Mouse (Mus musculus) cerebellum, adult 2 months (tissue): Measurements from ENCODE around the gene Slc16a10. TPM values are rescaled to one million over a fixed set of nuclear protein-coding genes. Genes with fewer than 3 reads are reported as not detected.
A peak's percentile ranks its signal among the peaks of the same experiment; 100 is the strongest.

Source experiments
- DNase-seq, 2 experiments: peaks; one replicate each; pipeline ENCODE4 v3.0.0; 2021
- H3K27ac ChIP-seq: fragments of 200-500 bp; 2 replicates; pipeline ENCODE4 v1.5.1; 2012; ENCODE audit warnings: low read length, control low read depth, inconsistent platforms; ENCODE audit not compliant: insufficient read depth
- H3K27me3 ChIP-seq: fragments of 200-500 bp; 2 replicates; pipeline ENCODE4 v1.6.1; 2012; ENCODE audit warnings: inconsistent platforms, mild to moderate bottlenecking, low read length, moderate library complexity; ENCODE audit not compliant: control insufficient read depth, insufficient read depth
- H3K4me1 ChIP-seq: fragments of 200-500 bp; 2 replicates; pipeline ENCODE4 v1.6.1; 2011; ENCODE audit warnings: low read length; ENCODE audit not compliant: control insufficient read depth, insufficient read depth
- H3K4me3 ChIP-seq: fragments of 200-500 bp; replicated peaks from 2 replicates; pipeline ENCODE3; 2011; ENCODE audit warnings: mild to moderate bottlenecking, low read depth, low read length, control low read depth; ENCODE audit not compliant: insufficient read depth
- CTCF ChIP-seq: fragments of 200-500 bp; IDR thresholded peaks from 2 replicates; pipeline ENCODE4 v1.5.1; 2011; ENCODE audit warnings: low read depth, mild to moderate bottlenecking, control low read depth, low read length, moderate library complexity, borderline replicate concordance; ENCODE audit not compliant: insufficient read depth
- POLR2A ChIP-seq: fragments of 200-500 bp; IDR thresholded peaks from 2 replicates; pipeline ENCODE4 v1.6.1; 2011; ENCODE audit warnings: low read length, control low read depth, borderline replicate concordance; ENCODE audit not compliant: insufficient read depth
- WGBS: fragments of 180-500 bp; shearing (Covaris S2); methylation state at CpG from one replicate; pipeline ENCODE4 v1.1.7; 2018; 5-methylcytosine and 5-hydroxymethylcytosine counted together
- polyA plus RNA-seq: library from polyadenylated mRNA; depleted of rRNA; stranded (reverse); fragments of >200 nt; gene quantifications from 2 replicates; pipeline ENCODE4 v1.2.3, GENCODE M21; 2012

The Slc16a10 gene
- polyA plus RNA-seq, 1 experiment, result 3.6 TPM

- no peak for DNase-seq
- Histone ChIP-seq H3K4me1 (peaks cover 10% of the 10 kb centered on the region), H3K4me3 (no peak overlapping the region), H3K27me3 (no peaks in the 10 kb centered on the region), H3K27ac (no peak overlapping the region)
- TF ChIP-seq CTCF, result no peak
- WGBS, result 62% methylated on average over 7 of the region's 7 CpGs
These were observed 28.5 kb downstream of the Slc16a10 start for GRCm38 (mm10) chr10:40113517-40114085.

GRCm38 (mm10) chr10:40112256-40112655 is 29.8 kb downstream of the Slc16a10 start:
- no peak for TF ChIP-seq CTCF
- no peak for TF ChIP-seq POLR2A
- no peak for DNase-seq
- 51% methylated on average over 10 of the region's 10 CpGs for WGBS
- peaks cover 20% of the 10 kb centered on the region for H3K4me1 ChIP-seq
- no peaks in the 10 kb centered on the region for H3K27me3 ChIP-seq
- H3K4me3 ChIP-seq, result no peak overlapping the region
- H3K27ac ChIP-seq, result no peak overlapping the region

GRCm38 (mm10) chr10:40109520-40109919 is 32.5 kb downstream of the Slc16a10 start:
- no peak for TF ChIP-seq POLR2A
- no peak for TF ChIP-seq CTCF
- Histone ChIP-seq H3K27me3 (no peaks in the 10 kb centered on the region), H3K4me3 (no peak overlapping the region), H3K4me1 (peaks cover 34% of the 10 kb centered on the region), H3K27ac (no peak overlapping the region)
- whole genome bisulfite sequencing, result 79% methylated on average over 5 of the region's 5 CpGs
- no peak for DNase-seq

- no peak for DNase-seq
- Histone ChIP-seq H3K4me3 (no peak overlapping the region), H3K27me3 (no peaks in the 10 kb centered on the region), H3K4me1 (peaks cover 34% of the 10 kb centered on the region), H3K27ac (no peak overlapping the region)
- WGBS, result 94% methylated on average over 8 of the region's 8 CpGs
- no peak for TF ChIP-seq POLR2A
- no peak for TF ChIP-seq CTCF
These were observed 33.1 kb downstream of the Slc16a10 start for GRCm38 (mm10) chr10:40108992-40109391.

- H3K27me3 ChIP-seq, result no peaks in the 10 kb centered on the region
- H3K4me1 ChIP-seq, result peaks cover 33% of the 10 kb centered on the region
- DNase-seq, result peak; percentile 61 to 82
- 17% methylated on average over 1 of the region's 1 CpGs for WGBS
- TF ChIP-seq CTCF, result no peak
- TF ChIP-seq POLR2A, result no peak
- H3K4me3 ChIP-seq, result no peak overlapping the region
- peak overlapping the region; percentile 92 for H3K27ac ChIP-seq
These were observed 34.1 kb downstream of the Slc16a10 start for GRCm38 (mm10) chr10:40107995-40108394.

GRCm38 (mm10) chr10:40105174-40105573 is 36.9 kb downstream of the Slc16a10 start:
- no peak overlapping the region for H3K27ac ChIP-seq
- H3K4me1 ChIP-seq, result peaks cover 35% of the 10 kb centered on the region
- no peak overlapping the region for H3K4me3 ChIP-seq
- WGBS, result 97% methylated on average over 1 of the region's 1 CpGs
- no peak for DNase-seq
- TF ChIP-seq CTCF (no peak), POLR2A (no peak)
- H3K27me3 ChIP-seq, result no peaks in the 10 kb centered on the region

GRCm38 (mm10) chr10:40103790-40104189 is 38.3 kb downstream of the Slc16a10 start:
- H3K4me1 ChIP-seq, result peaks cover 34% of the 10 kb centered on the region
- TF ChIP-seq POLR2A (no peak), CTCF (no peak)
- no peak overlapping the region for H3K4me3 ChIP-seq
- no peak overlapping the region for H3K27ac ChIP-seq
- peak; percentile 56 to 87 for DNase-seq
- WGBS, result 7% methylated on average over 5 of the region's 5 CpGs
- H3K27me3 ChIP-seq, result no peaks in the 10 kb centered on the region

GRCm38 (mm10) chr10:40102986-40103385 is 39.1 kb downstream of the Slc16a10 start:
- peak in 1 of 2 experiments; percentile 36 for DNase-seq
- WGBS, result 58% methylated on average over 8 of the region's 8 CpGs

More at GRCm38 (mm10) chr10:40102986-40103385, 39.1 kb downstream of the Slc16a10 start:
- TF ChIP-seq POLR2A, result no peak
- no peak for TF ChIP-seq CTCF
- peaks cover 29% of the 10 kb centered on the region for H3K4me1 ChIP-seq
- H3K27me3 ChIP-seq, result no peaks in the 10 kb centered on the region
- H3K27ac ChIP-seq, result peak overlapping the region; percentile 3; the same call in 1 of the 2 replicates
- H3K4me3 ChIP-seq, result no peak overlapping the region
